Mouse (Mus musculus): Measurements from ENCODE around the gene Phf24.
"Not testable (repeated sequence)": the region's sequence is repeated elsewhere in the genome, so short reads cannot be mapped to it uniquely, and the experiment has no call there.

The Phf24 gene

GRCm38 (mm10) chr4:42965039-42965719, 48.7 kb downstream of the Phf24 start:
- in situ Hi-C loops (cut with MboI; ENCODE audit: low pct_unique_long_range_greater_than_20kb in 1 of 2, low sequenced_read_pairs in 2 of 2, unreplicated experiment in 1 of 2) = no loop called here

- in situ Hi-C loops (cut with MboI; ENCODE audit: low pct_unique_long_range_greater_than_20kb in 1 of 2, low sequenced_read_pairs in 2 of 2, unreplicated experiment in 1 of 2) = no loop called here
Measured at GRCm38 (mm10) chr4:42969304-42969703, 52.8 kb downstream of the Phf24 start, which contains the start of gene 1700022I11Rik. Gene 1700022I11Rik (plus strand): TSS chr4:42969604.

- in situ Hi-C loops (cut with MboI; ENCODE audit: low pct_unique_long_range_greater_than_20kb in 1 of 2, low sequenced_read_pairs in 2 of 2, unreplicated experiment in 1 of 2) = no loop called here
Measured at GRCm38 (mm10) chr4:42972952-42973351, 56.5 kb downstream of the Phf24 start.

- in situ Hi-C loops (cut with MboI; ENCODE audit: low pct_unique_long_range_greater_than_20kb in 1 of 2, low sequenced_read_pairs in 2 of 2, unreplicated experiment in 1 of 2) = no loop called here
Measured at GRCm38 (mm10) chr4:42973868-42974267, 57.4 kb downstream of the Phf24 start.

- in situ Hi-C loops (cut with MboI; ENCODE audit: low pct_unique_long_range_greater_than_20kb in 1 of 2, low sequenced_read_pairs in 2 of 2, unreplicated experiment in 1 of 2) = no loop called here
Measured at GRCm38 (mm10) chr4:42978062-42978461, 61.6 kb downstream of the Phf24 start.

- in situ Hi-C loops (cut with MboI; ENCODE audit: low pct_unique_long_range_greater_than_20kb in 1 of 2, low sequenced_read_pairs in 2 of 2, unreplicated experiment in 1 of 2) = not testable (repeated sequence)
Measured at GRCm38 (mm10) chr4:42980467-42980866, 64.0 kb downstream of the Phf24 start.

GRCm38 (mm10) chr4:42988296-42988695, 71.8 kb downstream of the Phf24 start:
- in situ Hi-C loops (cut with MboI; ENCODE audit: low pct_unique_long_range_greater_than_20kb in 1 of 2, low sequenced_read_pairs in 2 of 2, unreplicated experiment in 1 of 2) = no loop called here
